Mouse (Mus musculus) midbrain, embryonic 13.5 days (tissue): Measurements from ENCODE around the gene Tmco1. TPM values are rescaled to one million over a fixed set of nuclear protein-coding genes. Genes with fewer than 3 reads are reported as not detected.

ENCODE experiments used
- ATAC-seq: fragments of 200-750 bp; cut with Nextera tagmentation; 2 replicates; pipeline ENCODE4 v1.8.0; 2017; ENCODE audit warnings: mild to moderate bottlenecking, moderate TSS enrichment, moderate library complexity
- H3K27ac ChIP-seq: fragments of 300-500 bp; sonication (generic); 2 replicates; pipeline ENCODE4 v1.5.1; 2015; ENCODE audit warnings: inconsistent platforms, mild to moderate bottlenecking, moderate library complexity
- H3K27me3 ChIP-seq: fragments of 300-500 bp; sonication (generic); 2 replicates; pipeline ENCODE4 v1.6.1; 2015; ENCODE audit warnings: mild to moderate bottlenecking, inconsistent platforms
- H3K36me3 ChIP-seq: fragments of 300-500 bp; sonication (generic); 2 replicates; pipeline ENCODE4 v1.6.1; 2015; ENCODE audit warnings: mild to moderate bottlenecking, inconsistent platforms
- H3K4me1 ChIP-seq: fragments of 300-500 bp; sonication (generic); replicated peaks from 2 replicates; pipeline ENCODE4 v1.6.1; 2015; ENCODE audit warnings: inconsistent platforms
- H3K4me2 ChIP-seq: fragments of 300-500 bp; sonication (generic); replicated peaks from 2 replicates; pipeline ENCODE4 v1.6.1; 2015; ENCODE audit warnings: moderate library complexity, mild to moderate bottlenecking, inconsistent platforms
- H3K4me3 ChIP-seq: fragments of 300-500 bp; sonication (generic); replicated peaks from 2 replicates; pipeline ENCODE4 v1.5.1; 2015; ENCODE audit warnings: mild to moderate bottlenecking, inconsistent platforms
- H3K9ac ChIP-seq: fragments of 300-500 bp; sonication (generic); replicated peaks from 2 replicates; pipeline ENCODE4 v1.6.1; 2015; ENCODE audit warnings: mild to moderate bottlenecking, inconsistent platforms
- H3K9me3 ChIP-seq: fragments of 300-500 bp; sonication (generic); 2 replicates; pipeline ENCODE4 v1.6.1; 2016; ENCODE audit warnings: mild to moderate bottlenecking, inconsistent platforms
- WGBS: fragments of 180-500 bp; shearing (Covaris S2); methylation state at CpG from one replicate; pipeline ENCODE4 v1.1.7; 2015; 5-methylcytosine and 5-hydroxymethylcytosine counted together
- polyA plus RNA-seq: library from polyadenylated mRNA; unstranded; fragments of >200 nt; fragmentation: Nextera tagmentation; extraction: Ambion mirVana; gene quantifications from 2 replicates; pipeline ENCODE4 v1.2.1, GENCODE M21; 2015

Gene Tmco1
- polyA plus RNA-seq, result 75.3 and 76.9 TPM in 2 replicates

DNA sequence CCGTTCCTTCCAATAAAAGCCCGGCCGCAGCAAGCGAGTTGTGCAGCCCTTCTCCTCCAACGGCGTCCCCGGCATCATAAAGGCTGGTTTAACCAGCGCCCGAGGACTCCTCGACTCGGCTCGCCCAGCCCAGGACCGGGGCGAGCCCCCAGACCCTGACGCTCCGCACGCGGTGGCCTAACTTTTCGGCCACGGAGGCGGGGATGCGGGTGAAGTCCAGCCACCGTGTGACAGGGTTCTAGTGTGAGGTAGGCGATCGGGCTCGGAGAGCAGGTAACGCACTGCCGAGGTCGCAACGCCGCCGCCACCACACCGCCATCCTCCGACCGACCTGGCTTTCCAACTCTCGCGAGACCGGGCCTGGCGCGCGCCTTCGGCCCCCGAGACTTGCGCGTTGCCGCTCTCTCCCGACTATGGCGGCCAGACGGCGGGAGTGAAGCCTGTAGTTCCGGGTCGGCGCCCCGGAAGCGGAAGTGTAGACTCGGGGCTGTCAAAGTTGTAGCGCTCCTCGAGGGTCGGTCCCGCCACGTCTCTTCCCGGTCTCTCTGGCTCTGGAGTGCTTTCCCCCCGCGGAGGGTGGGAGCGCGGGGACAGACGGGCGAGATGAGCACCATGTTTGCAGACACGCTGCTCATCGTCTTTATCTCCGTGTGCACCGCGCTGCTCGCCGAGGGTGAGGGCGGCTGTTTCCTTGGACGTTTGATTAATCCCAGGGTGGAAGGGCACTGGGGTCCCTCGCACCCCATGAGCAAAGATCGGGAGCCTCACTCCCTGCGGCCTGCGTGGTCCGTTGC is at the start of gene Tmco1:
Tmco1 (plus strand) TSS at position 118 of the 794 bp plus-strand sequence.
- H3K4me3 ChIP-seq, result peak within 1 kb of the TSS; percentile 74
- no peaks in the 10 kb centered on the region for H3K27me3 ChIP-seq
- 0 out of 2 replicates have a peak, but pooled peaks cover 3% of the 10 kb centered on the region for H3K36me3 ChIP-seq
- no peaks in the 10 kb centered on the region for H3K9me3 ChIP-seq
- peak within 1 kb of the TSS; percentile 81 for H3K4me2 ChIP-seq
- peaks cover 11% of the 10 kb centered on the region for H3K4me1 ChIP-seq
- H3K9ac ChIP-seq, result peak within 1 kb of the TSS; percentile 86
- peak within 1 kb of the TSS; percentile 91 for H3K27ac ChIP-seq
- WGBS, result under 1% methylated on average over 80 of the region's 82 CpGs
- peak; percentile 98 for ATAC-seq

DNA sequence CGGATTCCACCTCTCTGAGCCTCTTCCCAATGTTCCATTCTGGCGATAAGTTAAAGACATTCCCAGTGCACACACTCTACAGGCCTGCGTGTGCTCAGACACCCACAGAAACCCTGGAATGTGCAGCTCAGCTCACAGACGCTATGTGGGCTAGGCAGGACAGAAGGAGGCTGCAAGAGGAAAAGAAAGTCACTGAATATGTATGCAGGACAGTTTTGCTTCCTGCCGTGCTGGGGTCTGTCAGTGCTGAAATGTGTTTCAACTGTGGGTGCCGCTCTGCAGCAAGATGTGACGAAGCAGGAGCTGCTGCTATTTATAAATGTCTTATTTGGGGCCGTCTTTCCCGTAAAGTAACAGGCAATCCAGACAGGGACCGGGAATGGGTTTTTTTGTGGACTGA is 48.5 kb upstream of the Tmco1 start:
- no peak for ATAC-seq
- Histone ChIP-seq H3K4me1 (peaks cover 18% of the 10 kb centered on the region; the same call in 1 of the 2 replicates), H3K27me3 (no peaks in the 10 kb centered on the region), H3K27ac (no peak overlapping the region), H3K9ac (no peak overlapping the region), H3K9me3 (no peaks in the 10 kb centered on the region), H3K4me2 (no peak overlapping the region), H3K4me3 (no peak overlapping the region), H3K36me3 (no peaks in the 10 kb centered on the region)
- WGBS, result 68% methylated on average over 10 of the region's 10 CpGs

DNA sequence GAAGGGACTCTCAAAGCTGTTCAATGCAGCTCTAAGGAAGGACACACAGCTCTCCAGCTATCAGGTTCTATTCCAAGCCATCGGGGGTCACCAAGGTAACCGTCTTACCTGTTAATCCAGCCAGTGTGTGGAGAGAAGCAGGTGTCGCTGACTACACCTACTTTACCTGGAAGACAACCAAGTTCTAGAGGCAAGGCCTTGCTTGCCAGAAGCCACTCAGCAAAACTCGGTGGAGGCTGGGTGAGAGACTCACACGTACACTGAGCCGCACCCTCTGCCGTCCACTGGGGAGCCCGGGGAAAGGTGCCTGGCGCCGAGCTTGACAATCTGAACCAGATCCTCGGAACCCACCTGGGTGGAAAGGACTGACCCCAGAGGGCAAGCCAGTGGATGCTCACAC is 46.4 kb upstream of the Tmco1 start:
- Histone ChIP-seq H3K4me2 (no peak overlapping the region), H3K27me3 (no peaks in the 10 kb centered on the region), H3K4me3 (no peak overlapping the region), H3K4me1 (peaks cover 7% of the 10 kb centered on the region; the same call in 1 of the 2 replicates), H3K27ac (no peak overlapping the region), H3K36me3 (no peaks in the 10 kb centered on the region), H3K9ac (no peak overlapping the region), H3K9me3 (no peaks in the 10 kb centered on the region)
- 95% methylated on average over 11 of the region's 11 CpGs for WGBS
- no peak for ATAC-seq

DNA sequence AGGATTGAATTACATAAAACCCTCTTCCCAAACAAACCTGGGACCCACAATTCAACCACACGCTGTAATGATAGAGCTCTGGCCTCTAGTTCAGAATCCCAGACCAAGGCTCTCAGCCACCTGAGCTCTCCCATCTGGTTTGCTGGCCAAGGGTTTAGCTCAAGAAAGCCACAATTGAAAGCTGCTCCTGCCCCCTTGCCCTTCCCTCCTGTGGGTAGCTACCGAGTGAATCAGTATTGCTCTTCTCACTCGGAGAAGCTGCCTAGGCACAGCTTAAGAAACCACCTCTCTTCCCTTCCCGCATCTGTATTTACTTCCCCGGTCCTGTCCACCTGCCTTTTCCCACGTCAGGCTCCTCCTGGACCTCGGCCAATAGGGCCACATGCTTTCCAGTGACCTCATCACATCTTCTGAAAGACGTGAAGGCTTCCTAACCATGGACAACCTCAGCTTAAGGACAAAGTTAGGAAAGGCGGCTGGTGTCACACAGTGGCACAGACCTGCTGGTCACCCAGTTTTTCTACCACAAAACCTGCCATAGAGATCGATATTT is 45.6 kb upstream of the Tmco1 start:
- Histone ChIP-seq H3K9me3 (no peaks in the 10 kb centered on the region), H3K4me1 (peaks cover 7% of the 10 kb centered on the region; the same call in 1 of the 2 replicates), H3K4me2 (no peak overlapping the region), H3K9ac (no peak overlapping the region), H3K36me3 (no peaks in the 10 kb centered on the region), H3K4me3 (no peak overlapping the region), H3K27ac (no peak overlapping the region), H3K27me3 (no peaks in the 10 kb centered on the region)
- no peak for ATAC-seq
- 75% methylated on average over 10 of the region's 10 CpGs for WGBS

DNA sequence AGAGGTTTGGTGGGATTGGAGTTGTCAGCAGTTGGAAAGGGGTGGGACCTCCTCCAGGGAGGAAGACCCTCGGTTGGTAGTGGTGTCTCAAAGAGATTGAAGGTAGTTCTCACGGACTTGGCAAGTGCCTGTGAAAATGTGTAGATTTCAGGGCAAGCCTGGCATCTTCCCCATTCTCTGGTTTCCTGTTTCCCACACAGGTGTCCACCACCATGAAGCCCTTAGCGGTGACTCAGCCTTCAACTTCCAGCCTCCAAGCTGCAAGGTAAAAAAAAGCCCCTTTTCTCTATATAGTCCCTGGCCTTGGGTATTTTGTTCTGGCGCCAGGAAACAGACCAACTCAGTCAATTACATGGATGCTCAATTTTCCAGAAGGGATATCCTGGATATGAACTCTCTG is 42.8 kb upstream of the Tmco1 start:
- H3K4me1 ChIP-seq, result peaks cover 16% of the 10 kb centered on the region
- no peaks in the 10 kb centered on the region for H3K27me3 ChIP-seq
- no peak for ATAC-seq
- no peaks in the 10 kb centered on the region for H3K9me3 ChIP-seq
- H3K27ac ChIP-seq, result no peak overlapping the region
- WGBS, result 91% methylated on average over 4 of the region's 4 CpGs
- no peak overlapping the region for H3K4me3 ChIP-seq
- H3K36me3 ChIP-seq, result no peaks in the 10 kb centered on the region
- H3K4me2 ChIP-seq, result no peak overlapping the region
- no peak overlapping the region for H3K9ac ChIP-seq

DNA sequence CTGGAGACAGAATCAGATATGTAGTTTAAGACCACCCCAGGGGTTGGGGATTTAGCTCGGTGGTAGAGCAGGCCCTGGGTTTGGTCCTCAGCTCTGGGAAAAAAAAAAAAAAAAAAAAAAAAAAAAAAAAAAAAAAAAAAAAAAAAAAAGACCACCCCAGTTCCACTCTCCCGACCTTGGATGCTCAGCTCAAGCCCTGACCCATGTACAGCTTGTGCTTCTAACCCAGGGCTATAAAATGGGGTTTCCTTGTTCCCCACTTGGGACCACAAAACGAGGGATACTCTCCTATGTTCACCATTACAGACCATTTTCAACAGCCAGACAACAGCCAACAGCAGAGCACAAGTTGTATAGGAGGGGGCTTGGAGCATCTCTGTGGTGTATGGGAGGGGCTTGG is 41.5 kb upstream of the Tmco1 start:
- no peaks in the 10 kb centered on the region for H3K27me3 ChIP-seq
- no peak overlapping the region for H3K9ac ChIP-seq
- H3K4me3 ChIP-seq, result no peak overlapping the region
- no peaks in the 10 kb centered on the region for H3K9me3 ChIP-seq
- no peak for ATAC-seq
- WGBS, result 74% methylated on average over 3 of the region's 3 CpGs
- no peaks in the 10 kb centered on the region for H3K36me3 ChIP-seq
- no peak overlapping the region for H3K27ac ChIP-seq
- no peak overlapping the region for H3K4me2 ChIP-seq
- H3K4me1 ChIP-seq, result peaks cover 30% of the 10 kb centered on the region

DNA sequence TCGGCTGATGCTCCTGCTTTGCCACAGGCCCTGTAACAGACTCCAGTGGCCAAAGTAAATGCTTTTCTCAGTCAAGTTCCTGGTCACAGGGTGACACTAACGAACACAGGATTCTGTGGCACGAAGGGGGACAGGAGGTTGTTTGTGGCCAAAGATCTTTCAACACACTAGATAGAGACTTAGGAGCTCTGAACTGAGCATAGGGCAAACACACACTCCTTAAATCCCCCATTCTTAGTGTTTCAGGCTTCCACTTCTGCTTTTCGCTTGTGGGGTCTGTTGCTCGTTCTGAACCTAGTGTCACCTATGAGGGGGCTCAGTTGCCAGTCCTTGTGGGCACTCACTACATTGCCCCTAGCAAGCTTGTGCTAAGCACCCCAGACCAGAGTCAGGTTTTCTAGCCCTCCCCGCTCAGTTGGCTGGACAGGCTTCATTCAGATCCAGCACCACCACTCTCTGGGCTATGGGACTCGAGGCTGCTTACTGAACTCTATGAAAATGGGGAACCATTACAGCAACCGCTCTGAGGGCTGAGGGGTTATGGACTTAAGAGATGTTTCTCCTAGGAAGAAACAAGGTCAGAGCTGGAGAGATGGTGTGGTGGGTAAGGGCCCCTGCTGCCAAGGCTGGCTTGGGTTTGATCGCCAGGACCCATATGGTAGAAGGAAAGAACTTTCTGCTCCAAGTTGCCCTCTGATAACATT is 39.7 kb upstream of the Tmco1 start:
- no peak overlapping the region for H3K4me3 ChIP-seq
- no peaks in the 10 kb centered on the region for H3K27me3 ChIP-seq
- H3K4me2 ChIP-seq, result no peak overlapping the region
- WGBS, result 88% methylated on average over 9 of the region's 9 CpGs
- no peak overlapping the region for H3K27ac ChIP-seq
- peaks cover 39% of the 10 kb centered on the region for H3K4me1 ChIP-seq
- H3K9me3 ChIP-seq, result no peaks in the 10 kb centered on the region
- no peak for ATAC-seq
- no peak overlapping the region for H3K9ac ChIP-seq
- no peaks in the 10 kb centered on the region for H3K36me3 ChIP-seq

DNA sequence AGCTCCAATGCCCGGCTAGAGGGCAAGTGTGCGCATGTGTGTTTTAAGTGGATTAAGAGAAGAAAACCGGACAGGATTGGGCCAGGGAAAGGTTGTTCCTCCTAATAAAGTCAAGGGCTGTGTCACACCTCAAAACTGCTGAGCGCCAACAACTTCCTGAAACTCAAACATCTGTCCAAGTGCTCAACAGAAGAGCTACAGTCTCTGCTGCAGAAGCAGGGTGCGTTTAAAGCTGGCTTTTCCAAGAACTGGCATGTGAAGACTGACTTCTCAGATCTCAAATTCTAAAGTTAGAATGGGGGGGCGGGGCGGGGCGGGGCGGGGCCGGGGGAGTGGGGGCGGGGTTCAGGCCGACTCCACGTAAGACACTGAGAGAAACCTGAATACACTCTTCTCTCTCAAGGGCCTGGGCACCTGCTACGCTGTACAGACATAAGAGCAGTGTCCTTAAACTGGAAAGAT is 38.8 kb upstream of the Tmco1 start:
- Histone ChIP-seq H3K36me3 (no peaks in the 10 kb centered on the region), H3K4me1 (peaks cover 47% of the 10 kb centered on the region), H3K4me3 (no peak overlapping the region), H3K9ac (no peak overlapping the region), H3K27ac (peak overlapping the region; percentile 51), H3K27me3 (no peaks in the 10 kb centered on the region), H3K9me3 (no peaks in the 10 kb centered on the region), H3K4me2 (peak overlapping the region; percentile 51; the same call in 1 of the 2 replicates)
- ATAC-seq, result no peak
- 30% methylated on average over 14 of the region's 14 CpGs for WGBS

DNA sequence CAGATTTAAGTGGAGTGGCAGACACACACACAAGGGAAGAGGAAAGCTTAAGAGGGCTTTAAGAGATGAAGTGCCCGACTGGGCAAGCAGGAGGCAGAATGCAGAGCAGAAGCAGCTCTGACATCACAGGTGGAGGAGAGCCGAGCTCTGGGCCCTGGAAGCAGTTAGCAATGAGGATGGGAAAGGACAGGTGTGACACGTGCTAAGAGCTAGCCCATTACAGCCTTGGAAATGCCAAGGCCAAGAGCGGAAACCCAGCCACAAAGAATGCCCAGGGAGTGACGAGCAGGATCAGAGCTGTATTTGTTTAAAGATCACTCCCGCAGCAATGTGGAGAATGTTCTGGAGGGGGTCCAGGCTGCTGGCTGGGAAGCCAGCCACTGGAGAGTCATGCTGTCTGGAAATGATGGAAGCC is 38.3 kb upstream of the Tmco1 start:
- H3K27me3 ChIP-seq, result no peaks in the 10 kb centered on the region
- H3K4me1 ChIP-seq, result peaks cover 47% of the 10 kb centered on the region
- H3K27ac ChIP-seq, result peak overlapping the region; percentile 51
- peak; percentile 35 for ATAC-seq
- no peaks in the 10 kb centered on the region for H3K9me3 ChIP-seq
- peaks cover 3% of the 10 kb centered on the region; the same call in 1 of the 2 replicates for H3K36me3 ChIP-seq
- 0 out of 2 replicates have a peak overlapping the region, but pooled peaks have one; percentile 45 for H3K9ac ChIP-seq
- peak overlapping the region; percentile 51 for H3K4me2 ChIP-seq
- WGBS, result 17% methylated on average over 6 of the region's 6 CpGs
- H3K4me3 ChIP-seq, result no peak overlapping the region; the same call in 1 of the 2 replicates

DNA sequence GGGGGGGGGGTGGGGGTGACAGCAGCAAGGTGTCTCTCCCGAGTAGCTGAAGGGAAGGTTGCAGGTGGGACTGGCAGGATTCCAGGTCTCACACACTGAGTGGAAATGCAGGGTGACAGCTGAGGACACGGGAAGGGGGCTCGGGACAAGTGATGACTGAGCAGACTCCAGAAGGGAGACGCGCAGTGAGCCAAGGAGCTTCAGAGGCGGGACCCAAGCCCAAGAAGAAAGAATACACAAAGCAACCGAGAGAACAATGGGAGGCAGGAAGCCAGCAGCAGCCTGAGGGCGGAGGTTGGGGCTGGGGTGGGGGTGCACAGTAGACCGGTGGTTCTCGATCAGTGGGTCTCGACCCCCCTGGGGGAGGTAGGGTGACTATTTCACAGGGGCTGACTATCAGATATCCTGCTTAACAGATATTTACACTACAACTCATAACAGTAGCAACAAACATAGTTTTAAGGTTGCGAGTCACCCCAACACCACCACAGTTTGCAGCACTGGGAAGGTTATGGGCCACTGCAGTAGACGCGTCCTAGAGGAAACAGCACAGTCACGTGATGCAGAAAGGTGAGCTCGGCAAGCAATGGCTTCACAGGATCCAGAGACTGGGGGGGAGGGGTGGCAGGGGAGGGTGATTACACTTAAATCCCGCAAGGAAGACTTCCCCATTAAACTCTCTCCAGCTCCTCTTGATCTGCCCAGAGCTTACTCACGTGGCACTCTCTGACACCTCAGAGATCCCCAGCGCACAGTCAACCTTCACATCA is 37.7 kb upstream of the Tmco1 start:
- Histone ChIP-seq H3K4me1 (peaks cover 47% of the 10 kb centered on the region), H3K4me3 (peak overlapping the region; percentile 18), H3K4me2 (peak overlapping the region; percentile 51), H3K9me3 (no peaks in the 10 kb centered on the region), H3K9ac (peak overlapping the region; percentile 45), H3K27me3 (no peaks in the 10 kb centered on the region), H3K27ac (peak overlapping the region; percentile 51), H3K36me3 (peaks cover 5% of the 10 kb centered on the region; the same call in 1 of the 2 replicates)
- WGBS, result 5% methylated on average over 19 of the region's 19 CpGs
- peak; percentile 71 for ATAC-seq

DNA sequence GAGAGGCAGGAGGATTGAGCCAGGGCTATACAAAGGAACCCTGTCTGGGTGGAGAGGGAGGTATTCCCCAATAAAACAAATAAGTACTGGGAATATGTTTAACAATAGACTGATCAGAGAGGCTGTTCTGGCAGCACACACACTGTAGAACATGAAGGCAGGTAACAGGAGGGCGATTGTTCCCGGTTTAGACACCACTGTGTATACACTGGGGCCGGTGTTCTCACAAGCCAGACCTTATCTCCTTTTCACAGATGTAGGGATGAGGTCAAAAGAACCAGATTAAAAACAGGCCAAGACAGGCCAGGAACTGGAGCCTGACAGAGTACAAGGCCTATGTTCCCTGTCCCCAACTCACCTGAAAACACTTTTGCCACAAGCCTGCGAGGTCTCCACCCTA is 36.9 kb upstream of the Tmco1 start:
- Histone ChIP-seq H3K36me3 (peaks cover 5% of the 10 kb centered on the region; the same call in 1 of the 2 replicates), H3K27ac (peak overlapping the region; percentile 15; the same call in 1 of the 2 replicates), H3K27me3 (no peaks in the 10 kb centered on the region), H3K4me3 (no peak overlapping the region), H3K4me1 (peaks cover 47% of the 10 kb centered on the region), H3K9me3 (no peaks in the 10 kb centered on the region), H3K4me2 (peak overlapping the region; percentile 51; the same call in 1 of the 2 replicates), H3K9ac (no peak overlapping the region)
- ATAC-seq, result no peak
- WGBS, result 44% methylated on average over 4 of the region's 4 CpGs
